Mouse (Mus musculus) lung, postnatal 36 days (tissue): ENCODE measurements at regions not wholly inside any gene's neighbourhood (a gene's known extent, or its start where the extent isn't known, plus 50 kb on each side); places are given as distances from the start of the nearest gene placed in this dataset.
A peak's percentile ranks its signal among the peaks of the same experiment; 100 is the strongest.
"Not testable (repeated sequence)": the region's sequence is repeated elsewhere in the genome, so short reads cannot be mapped to it uniquely, and the experiment has no call there.

Experiments used
- DNase-seq: peaks from one replicate; pipeline ENCODE4 v3.0.0; 2022; ENCODE audit warnings: mixed read lengths

DNA sequence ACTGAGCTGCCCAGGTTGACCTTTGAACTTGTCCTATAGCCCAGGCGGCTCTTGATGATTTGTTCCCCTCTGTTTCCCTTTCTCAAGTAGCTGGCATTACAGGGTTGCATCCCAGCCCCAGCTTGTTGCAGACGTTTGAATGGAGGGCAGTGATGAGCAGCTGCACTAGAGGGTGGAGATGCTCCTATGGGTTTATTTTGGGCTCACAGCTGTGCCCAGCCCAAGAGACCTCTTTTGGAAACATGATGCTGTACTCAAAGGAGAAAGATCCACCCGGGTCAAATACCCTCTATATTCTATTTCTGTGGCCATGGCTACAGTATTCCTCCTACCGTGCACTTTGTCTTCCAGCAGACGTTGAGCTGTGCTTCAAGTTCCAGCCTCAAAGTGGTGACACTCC lies 109.0 kb upstream of the Shb start:
- DNase-seq = no peak

DNA sequence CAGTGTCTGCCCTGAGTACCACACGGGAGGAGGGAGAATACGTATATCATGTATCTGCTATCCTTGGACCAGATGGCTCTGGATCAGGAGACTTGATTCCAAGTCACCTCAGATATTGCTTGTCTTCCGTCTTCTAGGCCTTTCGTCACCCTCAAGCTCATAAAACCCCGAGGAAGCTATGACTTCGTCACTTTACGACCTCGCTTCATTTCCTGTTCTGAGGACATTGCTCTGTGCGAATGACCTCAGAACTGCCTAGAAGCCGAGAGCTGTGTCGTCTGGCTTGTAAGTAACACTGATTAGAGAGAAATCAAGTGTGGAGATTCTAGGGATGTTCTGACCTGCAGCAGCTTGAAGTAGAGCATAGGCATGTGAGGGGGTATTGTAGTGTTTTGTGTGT lies 108.4 kb upstream of the Shb start:
- no peak for DNase-seq

GRCm38 (mm10) chr4:45639397-45640034 lies 107.2 kb upstream of the Shb start:
- no peak for DNase-seq

GRCm38 (mm10) chr4:45638411-45638810 lies 106.1 kb upstream of the Shb start:
- DNase-seq = no peak

DNA sequence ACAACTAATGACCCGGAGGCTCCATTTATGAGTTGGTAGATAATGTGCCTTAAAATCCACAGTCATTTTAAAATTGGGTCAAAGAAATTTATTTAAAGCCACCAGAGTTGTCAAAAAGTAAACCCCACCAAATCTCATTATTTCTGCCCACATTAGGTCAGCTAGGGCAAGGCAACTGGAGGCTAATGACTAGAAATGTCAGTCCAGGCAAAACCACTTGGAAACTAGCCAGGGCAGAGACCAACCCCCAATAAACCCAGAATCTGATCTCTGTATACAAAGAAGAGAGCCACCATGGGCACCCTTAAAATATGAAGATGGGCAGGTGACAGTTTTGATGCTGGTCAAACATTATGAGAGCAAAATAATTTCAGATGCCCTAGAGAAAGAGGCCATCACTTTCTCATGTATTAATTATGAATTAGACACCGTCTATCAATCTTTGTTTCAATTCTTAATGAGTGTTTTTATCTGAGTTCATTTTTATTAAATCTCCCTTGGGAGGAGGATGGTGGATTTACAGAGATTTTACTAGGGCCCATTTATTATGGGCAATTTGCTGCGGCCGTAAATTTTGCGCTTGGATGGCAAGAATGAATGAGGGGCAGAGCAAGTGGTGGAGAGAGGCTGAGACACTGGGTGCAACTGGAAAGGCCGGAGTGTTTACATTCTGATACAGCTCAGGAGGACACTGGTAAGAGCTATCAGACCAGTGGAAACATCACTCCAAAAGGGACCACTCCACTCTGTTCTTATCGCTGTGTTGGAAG lies 99.2 kb upstream of the Shb start:
- DNase-seq = no peak

GRCm38 (mm10) chr4:45625633-45626032 lies 93.4 kb upstream of the Shb start:
- no peak for DNase-seq

DNA sequence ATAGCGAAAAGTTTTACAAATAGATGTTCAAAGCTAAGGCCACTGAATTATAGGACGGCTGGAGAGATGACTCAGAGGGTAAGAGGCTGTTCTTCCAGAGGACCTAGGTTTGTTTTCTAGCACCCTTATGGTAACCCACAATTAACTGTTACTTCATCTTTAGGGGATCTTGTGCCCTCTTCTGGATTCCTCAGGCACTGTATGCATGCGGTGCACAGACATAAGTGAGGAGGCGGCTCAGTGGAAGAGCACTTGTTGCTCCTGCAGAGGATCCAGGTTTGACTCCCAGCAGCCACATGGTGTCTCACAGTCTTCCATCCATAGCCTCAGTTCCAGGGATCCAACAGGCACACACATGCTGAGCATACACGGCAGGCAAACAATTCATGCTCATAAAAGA lies 89.7 kb upstream of the Shb start:
- no peak for DNase-seq

- DNase-seq = no peak
Measured at GRCm38 (mm10) chr4:45617126-45617525, 84.9 kb upstream of the Shb start.

GRCm38 (mm10) chr4:45613498-45613897 lies 81.2 kb upstream of the Shb start:
- not testable (repeated sequence) for DNase-seq

- DNase-seq = peak; percentile 67
Measured at GRCm38 (mm10) chr4:45612132-45612531, 79.9 kb upstream of the Shb start.

GRCm38 (mm10) chr4:45610937-45611336 lies 78.7 kb upstream of the Shb start:
- no peak for DNase-seq

DNA sequence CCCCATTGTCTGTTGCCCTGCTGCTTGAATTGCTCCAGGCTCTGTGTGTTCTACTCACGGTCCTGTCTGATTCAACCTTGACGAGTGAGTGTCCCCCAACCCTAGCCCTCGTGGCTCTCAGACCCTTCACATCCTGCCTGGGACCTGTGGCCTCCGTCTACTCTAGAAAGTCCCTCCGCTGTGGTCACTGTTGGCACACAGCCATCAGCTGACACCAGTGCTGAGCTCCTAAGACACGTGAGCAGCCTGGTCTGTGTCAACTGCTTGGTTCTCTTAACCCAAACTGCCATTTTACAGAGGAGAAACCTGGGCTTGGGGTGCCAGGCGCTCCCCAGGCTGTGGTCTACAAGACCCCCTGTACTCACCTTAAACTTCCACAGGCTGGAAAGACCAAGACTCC lies 74.3 kb upstream of the Shb start:
- DNase-seq = peak; percentile 12

GRCm38 (mm10) chr4:45605681-45606080 lies 73.4 kb upstream of the Shb start:
- no peak for DNase-seq

- no peak for DNase-seq
Measured at GRCm38 (mm10) chr4:45604271-45604800, 72.1 kb upstream of the Shb start.

- no peak for DNase-seq
Measured at GRCm38 (mm10) chr4:45600520-45600919, 68.2 kb upstream of the Shb start.

- DNase-seq = no peak
Measured at GRCm38 (mm10) chr4:45593435-45593991, 61.2 kb upstream of the Shb start.

GRCm38 (mm10) chr4:45592766-45593165 lies 60.5 kb upstream of the Shb start:
- no peak for DNase-seq

- DNase-seq = no peak
Measured at GRCm38 (mm10) chr4:45591405-45592315, 59.4 kb upstream of the Shb start.

- no peak for DNase-seq
Measured at GRCm38 (mm10) chr4:45590836-45591235, 58.6 kb upstream of the Shb start.

DNA sequence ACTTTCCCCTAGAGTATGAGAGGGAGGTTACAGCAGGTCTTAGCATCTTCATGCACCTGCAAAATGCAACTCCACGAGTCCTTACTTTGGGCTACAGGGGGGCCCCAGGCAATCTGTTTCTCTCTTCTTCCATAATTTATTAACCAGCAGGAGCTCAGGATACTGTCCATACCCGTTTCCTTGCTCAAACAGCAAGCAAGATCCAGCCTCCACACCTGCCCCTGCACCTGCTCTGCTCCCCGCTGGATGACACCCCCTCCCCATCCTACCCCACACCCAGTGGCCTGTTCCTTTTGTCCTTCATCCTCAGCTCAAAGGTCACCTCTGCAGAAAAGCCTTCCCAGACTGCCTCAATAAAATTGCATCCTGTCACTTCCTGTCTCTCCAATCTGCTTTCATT lies 56.1 kb upstream of the Shb start:
- no peak for DNase-seq

DNA sequence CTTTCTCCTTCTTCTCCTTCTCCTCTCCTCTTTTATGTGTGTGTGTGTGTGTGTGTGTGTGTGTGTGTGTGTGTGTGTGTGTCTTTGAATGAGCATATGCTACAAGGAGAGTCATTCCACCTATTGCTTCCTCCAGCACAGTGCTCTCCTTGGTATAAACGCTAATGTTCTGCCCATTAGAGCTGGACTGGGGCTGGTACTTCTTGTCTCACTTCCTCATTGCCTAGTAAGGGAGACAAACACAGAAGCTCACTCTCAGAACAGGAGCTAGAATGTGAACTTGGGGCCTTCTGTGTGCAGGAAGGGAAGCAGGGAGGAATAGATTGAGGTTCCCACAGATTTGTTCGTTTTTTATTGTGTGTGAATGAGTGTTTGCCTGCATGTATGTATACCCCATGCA lies 54.9 kb upstream of the Shb start:
- DNase-seq = no peak

- DNase-seq = peak; percentile 9
Measured at GRCm38 (mm10) chr4:45586310-45586709, 54.0 kb upstream of the Shb start.
